Mouse (Mus musculus) C2C12 (cell line): Measurements from ENCODE around the gene H2afj.

Experiments used
- CTCF ChIP-seq: IDR thresholded peaks from one replicate; pipeline ENCODE4 v1.5.1; 2011; ENCODE audit not compliant: control insufficient read depth, insufficient read depth, insufficient read length
- MAX ChIP-seq: IDR thresholded peaks from one replicate; pipeline ENCODE4 v1.6.1; 2011; ENCODE audit warnings: mild to moderate bottlenecking, control low read depth
- USF1 ChIP-seq: IDR thresholded peaks from one replicate; pipeline ENCODE4 v1.6.1; 2011; ENCODE audit warnings: low read depth, mild to moderate bottlenecking, control low read depth, moderate library complexity

- TF ChIP-seq MAX (no peak), USF1 (no peak), CTCF (no peak)
Observed at GRCm38 (mm10) chr6:136844903-136845302, 36.9 kb downstream of the H2afj start.
